Mouse (Mus musculus) forebrain, embryonic 12.5 days (tissue): ENCODE measurements at regions not wholly inside any gene's neighbourhood (a gene's known extent, or its start where the extent isn't known, plus 50 kb on each side); places are given as distances from the start of the nearest gene placed in this dataset.
"Not testable (repeated sequence)": the region's sequence is repeated elsewhere in the genome, so short reads cannot be mapped to it uniquely, and the experiment has no call there.

Experiments
- ATAC-seq: fragments of 200-750 bp; cut with Nextera tagmentation; 2 replicates; pipeline ENCODE4 v1.8.0; 2017; ENCODE audit warnings: moderate TSS enrichment; ENCODE audit not compliant: low FRiP score
- H3K27ac ChIP-seq: fragments of 300-500 bp; sonication (generic); 2 replicates; pipeline ENCODE4 v1.5.1; 2016; ENCODE audit warnings: mild to moderate bottlenecking
- H3K27me3 ChIP-seq: fragments of 300-500 bp; sonication (generic); 2 replicates; pipeline ENCODE4 v1.6.1; 2016; ENCODE audit warnings: mild to moderate bottlenecking
- H3K36me3 ChIP-seq: fragments of 300-500 bp; sonication (generic); replicated peaks from 2 replicates; pipeline ENCODE4 v1.6.1; 2016; ENCODE audit warnings: mild to moderate bottlenecking
- H3K4me1 ChIP-seq: fragments of 300-500 bp; sonication (generic); 2 replicates; pipeline ENCODE4 v1.6.1; 2016
- H3K4me2 ChIP-seq: fragments of 300-500 bp; sonication (generic); 2 replicates; pipeline ENCODE4 v1.6.1; 2016; ENCODE audit warnings: mild to moderate bottlenecking, moderate library complexity
- H3K4me3 ChIP-seq: fragments of 300-500 bp; sonication (generic); replicated peaks from 2 replicates; pipeline ENCODE4 v1.5.1; 2016; ENCODE audit warnings: mild to moderate bottlenecking
- H3K9ac ChIP-seq: fragments of 300-500 bp; sonication (generic); 2 replicates; pipeline ENCODE4 v1.6.1; 2016; ENCODE audit warnings: mild to moderate bottlenecking
- H3K9me3 ChIP-seq: fragments of 300-500 bp; sonication (generic); 2 replicates; pipeline ENCODE4 v1.6.1; 2016
- WGBS: fragments of 180-500 bp; shearing (Covaris S2); methylation state at CpG from one replicate; pipeline ENCODE4 v1.1.7; 2016; 5-methylcytosine and 5-hydroxymethylcytosine counted together

GRCm38 (mm10) chr3:68781466-68781865 is 87.9 kb upstream of the 1110032F04Rik start:
- H3K36me3 ChIP-seq: no peaks in the 10 kb centered on the region
- H3K9ac ChIP-seq: no peak overlapping the region
- H3K4me3 ChIP-seq: no peak overlapping the region
- WGBS: 67% methylated on average over 2 of the region's 2 CpGs
- H3K27ac ChIP-seq: no peak overlapping the region
- ATAC-seq: no peak
- H3K9me3 ChIP-seq: no peaks in the 10 kb centered on the region
- H3K27me3 ChIP-seq: no peaks in the 10 kb centered on the region
- no peak overlapping the region for H3K4me2 ChIP-seq
- no peaks in the 10 kb centered on the region for H3K4me1 ChIP-seq

DNA sequence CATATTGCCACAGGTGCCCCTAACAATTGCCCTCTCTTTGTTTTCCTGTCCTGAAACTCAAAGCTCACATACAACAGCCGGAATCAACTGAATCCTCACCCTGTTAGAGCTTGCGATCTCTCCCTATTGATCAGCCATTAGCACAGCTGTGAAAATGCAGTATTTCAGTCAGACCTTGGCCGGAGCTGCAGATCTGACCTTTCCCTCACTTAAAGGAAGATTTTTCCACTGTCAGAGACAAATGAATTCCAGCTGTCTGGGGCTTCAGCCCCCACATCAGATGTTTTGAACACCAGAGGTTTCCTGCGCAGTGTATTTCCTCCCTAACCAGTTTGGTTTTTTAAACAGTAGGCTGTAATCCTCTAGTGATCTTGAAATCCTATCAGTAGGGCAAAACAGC is 87.0 kb upstream of the 1110032F04Rik start:
- WGBS: 72% methylated on average over 4 of the region's 4 CpGs
- H3K4me3 ChIP-seq: no peak overlapping the region
- no peaks in the 10 kb centered on the region for H3K9me3 ChIP-seq
- H3K4me2 ChIP-seq: no peak overlapping the region
- 0 out of 2 replicates have a peak, but pooled peaks cover 4% of the 10 kb centered on the region for H3K4me1 ChIP-seq
- no peak overlapping the region for H3K9ac ChIP-seq
- H3K27ac ChIP-seq: no peak overlapping the region
- no peaks in the 10 kb centered on the region for H3K36me3 ChIP-seq
- H3K27me3 ChIP-seq: no peaks in the 10 kb centered on the region
- ATAC-seq: no peak

DNA sequence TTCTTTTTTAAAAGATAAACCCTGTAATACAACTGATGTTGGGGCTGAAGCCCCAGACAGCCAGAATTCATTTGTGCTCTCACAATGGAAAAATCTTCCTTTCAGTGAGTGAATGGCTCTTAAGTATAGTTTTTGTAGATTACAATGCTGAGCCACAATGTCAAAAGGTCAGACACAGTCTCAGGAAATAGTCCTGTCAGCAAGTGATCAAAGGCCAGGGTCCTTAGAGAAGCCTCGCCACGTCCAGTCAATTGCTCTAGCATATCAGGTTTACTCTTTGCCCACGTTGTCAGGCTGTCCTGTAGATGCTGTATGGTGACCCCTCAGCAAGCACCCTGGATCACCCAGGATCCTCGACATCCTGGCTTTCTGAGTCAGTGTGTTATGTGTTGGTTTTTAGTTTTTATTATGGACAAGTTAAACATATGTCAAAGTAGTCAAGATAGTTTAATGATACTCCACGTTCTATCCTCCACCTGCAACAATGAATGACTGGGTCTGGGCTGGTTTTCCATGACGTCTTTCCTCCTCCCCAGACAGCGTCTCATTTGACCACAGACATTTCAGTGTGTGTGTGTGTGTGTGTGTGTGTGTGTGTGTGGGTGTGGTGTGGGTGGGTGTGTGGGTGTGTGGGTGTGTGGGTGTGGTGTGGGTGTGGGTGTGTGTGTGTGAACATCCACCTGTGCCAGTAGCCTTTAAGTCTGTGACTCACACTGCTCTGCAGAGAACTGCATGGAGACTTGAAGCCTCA is 85.5 kb upstream of the 1110032F04Rik start:
- H3K4me2 ChIP-seq: no peak overlapping the region
- no peaks in the 10 kb centered on the region for H3K36me3 ChIP-seq
- H3K27ac ChIP-seq: no peak overlapping the region
- 0 out of 2 replicates have a peak, but pooled peaks cover 6% of the 10 kb centered on the region for H3K4me1 ChIP-seq
- no peak for ATAC-seq
- 60% methylated on average over 7 of the region's 7 CpGs for WGBS
- H3K27me3 ChIP-seq: no peaks in the 10 kb centered on the region
- H3K9me3 ChIP-seq: no peaks in the 10 kb centered on the region
- H3K4me3 ChIP-seq: no peak overlapping the region
- no peak overlapping the region for H3K9ac ChIP-seq

GRCm38 (mm10) chr3:68786771-68787170 is 82.6 kb upstream of the 1110032F04Rik start:
- ATAC-seq: no peak
- H3K4me1 ChIP-seq: 0 out of 2 replicates have a peak, but pooled peaks cover 6% of the 10 kb centered on the region
- WGBS: 82% methylated on average over 3 of the region's 3 CpGs

GRCm38 (mm10) chr3:68787385-68788175 is 81.8 kb upstream of the 1110032F04Rik start:
- no peak for ATAC-seq
- Histone ChIP-seq H3K4me2 (no peak overlapping the region), H3K27me3 (no peaks in the 10 kb centered on the region), H3K9ac (no peak overlapping the region), H3K4me1 (0 out of 2 replicates have a peak, but pooled peaks cover 6% of the 10 kb centered on the region), H3K36me3 (no peaks in the 10 kb centered on the region), H3K9me3 (no peaks in the 10 kb centered on the region), H3K4me3 (no peak overlapping the region), H3K27ac (no peak overlapping the region)
- WGBS: 64% methylated on average over 10 of the region's 10 CpGs

More at GRCm38 (mm10) chr3:68786771-68787170, 82.6 kb upstream of the 1110032F04Rik start:
- Histone ChIP-seq H3K27me3 (no peaks in the 10 kb centered on the region), H3K9me3 (no peaks in the 10 kb centered on the region), H3K36me3 (no peaks in the 10 kb centered on the region), H3K4me2 (no peak overlapping the region), H3K9ac (no peak overlapping the region), H3K4me3 (no peak overlapping the region), H3K27ac (no peak overlapping the region)

DNA sequence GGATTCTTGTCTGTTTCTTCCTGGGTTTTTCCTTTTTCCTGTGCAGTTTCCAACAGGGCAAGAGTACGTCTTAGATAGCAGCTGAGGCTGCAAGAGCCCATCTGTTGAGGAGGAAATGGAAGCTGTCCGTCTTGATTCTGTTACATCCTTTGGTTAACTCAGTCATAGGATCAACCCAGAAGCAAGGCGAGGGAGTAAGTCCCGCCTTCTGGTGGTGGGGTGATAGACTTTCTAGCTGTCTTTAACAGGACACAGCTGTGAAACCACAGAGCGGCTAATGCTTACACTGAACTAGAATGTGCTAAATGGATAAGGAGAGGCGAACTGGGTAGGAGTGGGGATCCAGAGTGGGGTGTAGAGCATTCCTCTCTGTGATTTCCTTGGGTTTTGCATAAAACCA is 79.9 kb upstream of the 1110032F04Rik start:
- H3K27ac ChIP-seq: no peak overlapping the region
- no peak overlapping the region for H3K4me2 ChIP-seq
- no peaks in the 10 kb centered on the region for H3K27me3 ChIP-seq
- H3K9ac ChIP-seq: no peak overlapping the region
- no peaks in the 10 kb centered on the region for H3K9me3 ChIP-seq
- H3K36me3 ChIP-seq: no peaks in the 10 kb centered on the region
- ATAC-seq: no peak
- peaks cover 14% of the 10 kb centered on the region; the same call in 1 of the 2 replicates for H3K4me1 ChIP-seq
- 89% methylated on average over 6 of the region's 6 CpGs for WGBS
- H3K4me3 ChIP-seq: no peak overlapping the region

- Histone ChIP-seq H3K36me3 (no peaks in the 10 kb centered on the region), H3K4me3 (no peak overlapping the region), H3K27me3 (no peaks in the 10 kb centered on the region), H3K27ac (no peak overlapping the region), H3K4me1 (peaks cover 15% of the 10 kb centered on the region; the same call in 1 of the 2 replicates), H3K9ac (no peak overlapping the region), H3K4me2 (no peak overlapping the region), H3K9me3 (no peaks in the 10 kb centered on the region)
- no peak for ATAC-seq
- WGBS: 94% methylated on average over 4 of the region's 4 CpGs
These were observed 78.9 kb upstream of the 1110032F04Rik start for GRCm38 (mm10) chr3:68790466-68790865.

- ATAC-seq: no peak
- Histone ChIP-seq H3K27ac (no peak overlapping the region), H3K4me1 (peaks cover 9% of the 10 kb centered on the region; the same call in 1 of the 2 replicates), H3K4me3 (no peak overlapping the region), H3K27me3 (no peaks in the 10 kb centered on the region), H3K36me3 (no peaks in the 10 kb centered on the region), H3K4me2 (no peak overlapping the region), H3K9ac (no peak overlapping the region), H3K9me3 (no peaks in the 10 kb centered on the region)
- WGBS: 96% methylated on average over 4 of the region's 4 CpGs
These were observed 76.5 kb upstream of the 1110032F04Rik start for GRCm38 (mm10) chr3:68792883-68793282.

- WGBS: 40% methylated on average over 2 of the region's 2 CpGs
These were observed 75.5 kb upstream of the 1110032F04Rik start for GRCm38 (mm10) chr3:68793923-68794322.

DNA sequence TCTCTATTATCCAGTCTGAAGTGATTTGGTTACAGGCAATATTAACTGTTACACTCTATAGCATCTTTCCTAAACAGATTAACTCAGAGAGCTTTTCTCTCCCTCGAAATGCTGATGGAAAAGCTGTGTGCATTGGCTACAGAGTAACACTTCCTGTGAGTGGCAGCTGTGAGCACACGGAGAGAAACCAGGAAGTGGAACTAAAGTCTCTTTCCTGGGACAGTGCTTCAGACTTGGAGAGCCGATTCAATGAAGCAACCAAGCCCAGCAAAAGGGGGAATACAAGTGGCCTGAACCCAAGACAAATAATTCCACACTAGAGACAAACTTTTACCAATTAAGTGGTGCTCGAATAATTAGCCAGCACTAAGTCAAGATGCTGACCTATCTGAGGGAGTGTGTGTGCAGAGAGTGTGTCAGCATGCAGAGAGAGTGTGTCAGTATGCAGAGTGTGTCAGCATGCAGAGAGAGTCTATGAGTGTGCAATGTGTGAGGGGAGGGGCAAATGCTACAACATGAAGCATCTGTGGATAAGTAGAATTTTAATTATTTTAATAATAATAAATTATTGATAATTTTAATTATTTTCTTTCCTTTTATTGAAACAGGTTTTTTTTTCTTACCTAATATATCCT is 74.9 kb upstream of the 1110032F04Rik start:
- ATAC-seq: no peak
- Histone ChIP-seq H3K27me3 (no peaks in the 10 kb centered on the region), H3K27ac (no peak overlapping the region), H3K9me3 (no peaks in the 10 kb centered on the region), H3K4me1 (peaks cover 9% of the 10 kb centered on the region; the same call in 1 of the 2 replicates), H3K9ac (no peak overlapping the region), H3K4me3 (no peak overlapping the region), H3K4me2 (no peak overlapping the region), H3K36me3 (no peaks in the 10 kb centered on the region)
- WGBS: 58% methylated on average over 4 of the region's 4 CpGs

More at GRCm38 (mm10) chr3:68793923-68794322, 75.5 kb upstream of the 1110032F04Rik start:
- H3K4me1 ChIP-seq: peaks cover 9% of the 10 kb centered on the region; the same call in 1 of the 2 replicates
- H3K4me2 ChIP-seq: no peak overlapping the region
- ATAC-seq: peak; percentile 68
- no peaks in the 10 kb centered on the region for H3K27me3 ChIP-seq
- H3K27ac ChIP-seq: no peak overlapping the region
- no peak overlapping the region for H3K4me3 ChIP-seq
- H3K9me3 ChIP-seq: no peaks in the 10 kb centered on the region
- H3K36me3 ChIP-seq: no peaks in the 10 kb centered on the region
- no peak overlapping the region for H3K9ac ChIP-seq

DNA sequence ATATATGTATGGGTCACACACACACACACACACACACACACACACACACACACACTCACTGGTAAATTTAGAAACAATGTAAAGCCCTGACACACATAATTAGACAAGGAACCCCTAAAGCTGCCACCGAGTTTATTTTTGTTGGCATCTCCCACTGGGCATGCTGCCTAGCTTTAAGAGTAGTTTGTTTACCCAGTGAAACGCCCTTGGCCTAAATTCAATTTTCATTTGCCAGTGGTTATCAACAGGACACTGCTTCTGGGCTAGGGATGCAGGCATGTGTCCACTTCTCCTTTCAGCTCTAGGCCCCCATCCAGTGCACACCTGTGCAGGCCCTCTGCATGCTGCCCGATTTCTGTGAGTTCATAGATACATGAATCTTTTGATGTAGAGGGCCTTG is 73.7 kb upstream of the 1110032F04Rik start:
- no peak for ATAC-seq
- H3K4me3 ChIP-seq: no peak overlapping the region
- WGBS: 79% methylated on average over 3 of the region's 3 CpGs
- no peak overlapping the region for H3K9ac ChIP-seq
- H3K36me3 ChIP-seq: no peaks in the 10 kb centered on the region
- H3K4me1 ChIP-seq: peaks cover 9% of the 10 kb centered on the region; the same call in 1 of the 2 replicates
- H3K27me3 ChIP-seq: no peaks in the 10 kb centered on the region
- H3K4me2 ChIP-seq: no peak overlapping the region
- no peak overlapping the region for H3K27ac ChIP-seq
- H3K9me3 ChIP-seq: 0 out of 2 replicates have a peak, but pooled peaks cover 2% of the 10 kb centered on the region

DNA sequence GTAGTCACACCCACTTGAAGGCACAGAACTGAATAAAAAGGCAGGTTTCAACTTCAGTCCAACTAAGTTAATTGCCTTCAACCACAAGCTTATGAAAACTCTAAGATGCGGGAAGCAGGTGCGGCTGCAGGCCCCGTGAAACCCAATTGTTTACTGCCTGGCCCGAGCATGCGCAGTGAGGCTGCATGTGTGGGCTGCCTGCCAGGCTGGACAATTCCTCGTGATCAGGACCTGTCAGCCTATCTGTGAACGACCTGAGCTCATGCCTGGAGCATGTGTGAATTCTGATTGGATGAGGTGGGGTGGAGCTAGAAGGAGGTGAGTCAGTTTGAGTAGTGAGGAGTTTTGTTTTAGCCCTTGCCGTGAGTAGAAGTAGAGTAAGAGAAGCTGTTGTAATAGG is 71.0 kb upstream of the 1110032F04Rik start:
- not testable (repeated sequence) for H3K9me3 ChIP-seq, H3K9ac ChIP-seq, H3K36me3 ChIP-seq, H3K27ac ChIP-seq, H3K27me3 ChIP-seq, H3K4me2 ChIP-seq, H3K4me1 ChIP-seq, H3K4me3 ChIP-seq, ATAC-seq
- 85% methylated on average over 8 of the region's 8 CpGs for WGBS
